Mouse (Mus musculus): ENCODE data around the gene Tfeb. TPM values are rescaled to one million over a fixed set of nuclear protein-coding genes. Genes with fewer than 3 reads are reported as not detected.

Tfeb gene
- polyA plus RNA-seq (2012; rRNA removed): 2.6 and 3.1 TPM in 2 replicates

GRCm38 (mm10) chr17:47736856-47737255 is at the start of gene Tfeb:
Gene Tfeb (plus strand): TSS chr17:47737030.

GRCm38 (mm10) chr17:47688344-47688607 is 48.6 kb upstream of the Tfeb start, which contains the start of gene Tomm6:
Gene Tomm6 (minus strand): TSS chr17:47688386.

GRCm38 (mm10) chr17:47688608-47689575 is 47.9 kb upstream of the Tfeb start, which contains the start of gene Frs3:
Gene Frs3 (plus strand): TSS chr17:47689030.

GRCm38 (mm10) chr17:47694442-47694502 is 42.6 kb upstream of the Tfeb start, which contains the start of gene Gm21981:
Gene Gm21981 (minus strand): TSS chr17:47694455.

GRCm38 (mm10) chr17:47694503-47695336 is 42.1 kb upstream of the Tfeb start, which contains the start of gene Prickle4:
Gene Prickle4 (minus strand): TSS chr17:47694736.

GRCm38 (mm10) chr17:47726566-47726965 is 10.3 kb upstream of the Tfeb start, which contains the start of gene Pgc:
Gene Pgc (plus strand): TSS chr17:47726842.

GRCm38 (mm10) chr17:47834482-47834767 is 97.6 kb downstream of the Tfeb start, which contains the start of gene Mdfi:
Gene Mdfi (minus strand): TSS chr17:47834691.

Other genes with a start within 250 kb of the Tfeb start
- 28.3 and 29.6 TPM in 2 replicates for gene Taf8, start 234.7 kb upstream of the Tfeb start, polyA plus RNA-seq (2012; rRNA removed)
- gene Ccnd3, start 232.0 kb upstream of the Tfeb start, polyA plus RNA-seq (2012; rRNA removed): 42.1 and 44.6 TPM in 2 replicates
- 24.5 and 27.2 TPM in 2 replicates for gene Bysl, start 125.5 kb upstream of the Tfeb start, polyA plus RNA-seq (2012; rRNA removed)
- gene Med20, start 125.4 kb upstream of the Tfeb start, polyA plus RNA-seq (2012; rRNA removed): 53.4 and 56.4 TPM in 2 replicates
- gene Gm20517, start 125.4 kb upstream of the Tfeb start, polyA plus RNA-seq (2012; rRNA removed): 2.0 and 2.5 TPM in 2 replicates
- 21.1 and 23.3 TPM in 2 replicates for gene Usp49, start 106.3 kb upstream of the Tfeb start, polyA plus RNA-seq (2012; rRNA removed)
- 107 and 121 TPM in 2 replicates for gene Tomm6, start 48.6 kb upstream of the Tfeb start, polyA plus RNA-seq (2012; rRNA removed)
- 49.8 and 51.3 TPM in 2 replicates for gene Frs3, start 48.0 kb upstream of the Tfeb start, polyA plus RNA-seq (2012; rRNA removed)
- gene Gm21981, start 42.6 kb upstream of the Tfeb start, polyA plus RNA-seq (2012; rRNA removed): 8.4 and 8.6 TPM in 2 replicates
- 0.76 and 1.6 TPM in 2 replicates for gene Prickle4, start 42.3 kb upstream of the Tfeb start, polyA plus RNA-seq (2012; rRNA removed)
- not detected in 2 replicates for gene Pgc, start 10.2 kb upstream of the Tfeb start, polyA plus RNA-seq (2012; rRNA removed)
- 15.1 and 20.7 TPM in 2 replicates for gene Mdfi, start 97.7 kb downstream of the Tfeb start, polyA plus RNA-seq (2012; rRNA removed)
- 76.0 and 86.9 TPM in 2 replicates for gene Foxp4, start 187.6 kb downstream of the Tfeb start, polyA plus RNA-seq (2012; rRNA removed)